Mouse (Mus musculus) testis, adult 2 months (tissue): ENCODE results near the gene Kctd3.

Source experiments
- CTCF ChIP-seq: fragments of 200-500 bp; IDR thresholded peaks from 2 replicates; pipeline ENCODE4 v1.5.1; 2012; ENCODE audit warnings: low read depth, mild to moderate bottlenecking, inconsistent platforms, low read length, moderate library complexity; ENCODE audit not compliant: control insufficient read depth, insufficient read depth, insufficient replicate concordance
- POLR2A ChIP-seq: fragments of 200-500 bp; IDR thresholded peaks from 2 replicates; pipeline ENCODE4 v1.6.1; 2012; ENCODE audit warnings: low read depth, mild to moderate bottlenecking, inconsistent platforms, low read length, moderate library complexity; ENCODE audit not compliant: control insufficient read depth

- TF ChIP-seq CTCF, result no peak
- TF ChIP-seq POLR2A, result no peak
Observed at GRCm38 (mm10) chr1:189046831-189047230, 39.2 kb upstream of the Kctd3 start.
